Mouse (Mus musculus): ENCODE data around the gene Cdc25b. TPM values are rescaled to one million over a fixed set of nuclear protein-coding genes. Genes with fewer than 3 reads are reported as not detected.

Cdc25b gene
- polyA plus RNA-seq (2015; fragmentation: Nextera tagmentation; extraction: Ambion mirVana) = 52.3 and 59.1 TPM in 2 replicates

- Histone ChIP-seq H3K27me3 (no peaks in the 10 kb centered on the region), H3K9me3 (replicated peaks) (no peaks in the 10 kb centered on the region), H3K9ac (peak within 1 kb of the TSS; percentile 63), H3K4me2 (replicated peaks) (peak within 1 kb of the TSS; percentile 92), H3K36me3 (peaks cover 15% of the 10 kb centered on the region; the same call in 1 of the 2 replicates), H3K4me3 (replicated peaks) (peak within 1 kb of the TSS; percentile 70), H3K4me1 (peaks cover 40% of the 10 kb centered on the region), H3K27ac (replicated peaks) (peak within 1 kb of the TSS; percentile 78)
- under 1% methylated on average over 43 of the region's 43 CpGs for WGBS
- ATAC-seq (ENCODE audit: insufficient number of reproducible peaks, low FRiP score, low TSS enrichment, low read depth) = peak; percentile 91
Observed at GRCm38 (mm10) chr2:131186771-131187601, at the start of gene Cdc25b, which contains the start of gene Spef1. TSS of gene Cdc25b (plus strand) at chr2:131186949. TSS of gene Spef1 (minus strand) at chr2:131187282.

- Histone ChIP-seq H3K27me3 (no peaks in the 10 kb centered on the region), H3K4me3 (replicated peaks) (no peak overlapping the region), H3K9me3 (replicated peaks) (no peaks in the 10 kb centered on the region), H3K4me2 (replicated peaks) (no peak overlapping the region), H3K36me3 (peaks cover 59% of the 10 kb centered on the region), H3K9ac (no peak overlapping the region), H3K4me1 (peaks cover 5% of the 10 kb centered on the region; the same call in 1 of the 2 replicates), H3K27ac (replicated peaks) (no peak overlapping the region)
- 69% methylated on average over 4 of the region's 4 CpGs for WGBS
- no peak for ATAC-seq (ENCODE audit: insufficient number of reproducible peaks, low FRiP score, low TSS enrichment, low read depth)
Observed at GRCm38 (mm10) chr2:131138296-131138695, 48.5 kb upstream of the Cdc25b start.

DNA sequence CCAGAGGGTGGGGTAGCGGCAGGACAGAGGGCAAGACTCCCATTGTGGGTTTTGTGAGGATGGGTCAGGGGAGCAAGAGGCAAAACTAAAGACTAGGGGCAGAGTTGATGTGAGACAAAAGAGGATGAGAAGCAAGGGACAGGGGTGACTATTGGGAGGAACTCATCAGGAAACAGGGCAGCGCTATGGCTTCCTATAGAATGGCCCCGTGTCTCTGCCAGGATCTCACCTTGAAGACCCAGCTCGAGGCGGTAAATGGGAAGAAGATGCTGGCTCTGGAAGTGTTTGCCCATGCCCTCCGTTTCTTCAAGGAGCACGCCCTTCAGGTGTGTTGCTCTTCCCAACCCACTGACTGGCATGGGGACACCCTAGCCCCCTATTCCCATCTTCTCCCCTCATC, 48.0 kb upstream of the Cdc25b start:
- Histone ChIP-seq H3K4me2 (replicated peaks) (no peak overlapping the region), H3K27ac (replicated peaks) (no peak overlapping the region), H3K9me3 (replicated peaks) (no peaks in the 10 kb centered on the region), H3K36me3 (peaks cover 62% of the 10 kb centered on the region), H3K4me1 (peaks cover 5% of the 10 kb centered on the region; the same call in 1 of the 2 replicates), H3K9ac (no peak overlapping the region), H3K4me3 (replicated peaks) (no peak overlapping the region), H3K27me3 (no peaks in the 10 kb centered on the region)
- 93% methylated on average over 7 of the region's 7 CpGs for WGBS
- no peak for ATAC-seq (ENCODE audit: insufficient number of reproducible peaks, low FRiP score, low TSS enrichment, low read depth)

DNA sequence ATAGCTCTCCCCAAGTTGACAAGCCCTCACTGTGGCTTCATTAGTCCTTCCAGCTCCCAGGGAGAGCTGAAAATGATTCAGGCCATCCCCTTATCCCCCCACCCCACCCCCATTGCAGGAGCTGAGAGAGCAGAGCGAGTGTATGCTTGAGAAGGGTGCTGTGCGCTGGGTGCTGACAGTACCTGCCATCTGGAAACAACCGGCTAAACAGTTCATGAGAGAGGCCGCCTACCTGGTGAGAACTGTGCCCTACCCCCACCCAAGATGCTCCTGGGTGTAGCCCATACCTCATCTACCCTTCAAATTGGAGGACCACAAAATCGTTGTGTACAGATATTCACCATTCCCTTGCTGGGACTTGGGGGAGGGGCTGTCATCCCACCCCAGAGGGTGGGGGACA, 47.5 kb upstream of the Cdc25b start:
- Histone ChIP-seq H3K4me3 (replicated peaks) (no peak overlapping the region), H3K36me3 (peaks cover 60% of the 10 kb centered on the region), H3K27ac (replicated peaks) (no peak overlapping the region), H3K27me3 (no peaks in the 10 kb centered on the region), H3K4me2 (replicated peaks) (no peak overlapping the region), H3K9me3 (replicated peaks) (no peaks in the 10 kb centered on the region), H3K4me1 (peaks cover 5% of the 10 kb centered on the region; the same call in 1 of the 2 replicates), H3K9ac (no peak overlapping the region)
- 84% methylated on average over 5 of the region's 5 CpGs for WGBS
- ATAC-seq (ENCODE audit: insufficient number of reproducible peaks, low FRiP score, low TSS enrichment, low read depth) = no peak

GRCm38 (mm10) chr2:131139886-131140532, 46.7 kb upstream of the Cdc25b start:
- peaks cover 63% of the 10 kb centered on the region for H3K36me3 ChIP-seq
- no peaks in the 10 kb centered on the region for H3K9me3 ChIP-seq (replicated peaks)
- no peak overlapping the region for H3K27ac ChIP-seq (replicated peaks)
- 33% methylated on average over 5 of the region's 5 CpGs for WGBS
- peaks cover 5% of the 10 kb centered on the region; the same call in 1 of the 2 replicates for H3K4me1 ChIP-seq
- no peak overlapping the region for H3K4me2 ChIP-seq (replicated peaks)
- no peaks in the 10 kb centered on the region for H3K27me3 ChIP-seq
- no peak for ATAC-seq (ENCODE audit: insufficient number of reproducible peaks, low FRiP score, low TSS enrichment, low read depth)
- H3K9ac ChIP-seq = no peak overlapping the region
- no peak overlapping the region for H3K4me3 ChIP-seq (replicated peaks)

DNA sequence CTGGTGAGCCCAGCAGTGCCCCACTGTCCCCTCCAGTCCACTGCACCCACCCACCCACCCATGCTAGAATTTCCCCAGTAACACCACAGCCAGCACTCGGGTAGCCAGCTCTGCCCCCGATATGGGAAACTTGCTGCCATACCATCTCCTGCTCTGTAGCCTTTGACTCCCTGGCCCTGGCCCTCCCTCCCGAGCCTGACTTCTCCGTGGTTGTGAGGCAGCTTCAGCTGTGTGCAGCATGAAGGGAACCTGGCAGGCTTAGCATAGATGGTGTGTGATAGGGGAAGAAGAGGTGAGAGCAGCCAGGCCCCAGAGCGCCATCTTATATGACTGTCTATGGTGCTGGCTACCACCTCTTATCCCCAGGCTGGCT, 46.2 kb upstream of the Cdc25b start:
- no peak overlapping the region for H3K4me3 ChIP-seq (replicated peaks)
- no peak for ATAC-seq (ENCODE audit: insufficient number of reproducible peaks, low FRiP score, low TSS enrichment, low read depth)
- H3K9ac ChIP-seq = no peak overlapping the region
- H3K36me3 ChIP-seq = peaks cover 69% of the 10 kb centered on the region
- WGBS = 74% methylated on average over 5 of the region's 5 CpGs
- H3K27ac ChIP-seq (replicated peaks) = no peak overlapping the region
- H3K4me1 ChIP-seq = peaks cover 5% of the 10 kb centered on the region; the same call in 1 of the 2 replicates
- no peaks in the 10 kb centered on the region for H3K9me3 ChIP-seq (replicated peaks)
- H3K4me2 ChIP-seq (replicated peaks) = no peak overlapping the region
- H3K27me3 ChIP-seq = no peaks in the 10 kb centered on the region

DNA sequence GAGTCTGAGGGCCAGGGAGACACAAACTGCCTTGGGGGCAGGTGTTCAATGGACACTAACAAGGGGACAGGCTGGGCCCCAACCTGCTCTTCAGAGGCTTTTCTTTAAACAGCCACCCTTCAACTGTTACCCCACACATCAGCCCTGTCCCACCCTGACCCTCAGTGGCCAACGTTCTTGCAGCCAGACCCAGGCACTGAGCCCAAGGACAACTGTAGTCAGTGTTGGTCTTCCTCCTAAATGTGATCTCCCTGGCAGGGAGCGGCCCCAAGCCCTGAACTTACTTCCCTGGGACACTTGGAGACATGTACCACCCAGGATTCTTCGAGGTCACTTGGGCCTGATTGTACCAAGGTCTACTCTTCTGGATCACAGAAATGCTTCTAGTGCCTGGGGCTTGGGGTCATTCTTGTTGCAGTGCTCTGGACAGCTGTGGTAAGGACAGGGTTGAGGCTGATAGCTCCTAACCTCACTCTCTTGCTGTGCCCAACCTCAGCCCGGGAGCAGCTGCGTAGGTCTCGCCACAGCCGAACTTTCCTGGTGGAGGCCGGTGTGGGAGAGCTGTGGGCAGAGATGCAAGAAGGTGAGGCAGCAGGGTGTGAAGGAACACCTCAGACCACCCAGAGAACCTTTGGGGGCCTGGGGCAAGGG, 45.3 kb upstream of the Cdc25b start:
- Histone ChIP-seq H3K4me3 (replicated peaks) (no peak overlapping the region), H3K9me3 (replicated peaks) (no peaks in the 10 kb centered on the region), H3K4me2 (replicated peaks) (no peak overlapping the region), H3K27ac (replicated peaks) (no peak overlapping the region), H3K9ac (no peak overlapping the region), H3K27me3 (no peaks in the 10 kb centered on the region), H3K4me1 (peaks cover 5% of the 10 kb centered on the region; the same call in 1 of the 2 replicates), H3K36me3 (peaks cover 78% of the 10 kb centered on the region)
- WGBS = 90% methylated on average over 8 of the region's 8 CpGs
- ATAC-seq (ENCODE audit: insufficient number of reproducible peaks, low FRiP score, low TSS enrichment, low read depth) = no peak

GRCm38 (mm10) chr2:131142592-131142991, 44.2 kb upstream of the Cdc25b start:
- Histone ChIP-seq H3K4me2 (replicated peaks) (no peak overlapping the region), H3K9ac (no peak overlapping the region), H3K9me3 (replicated peaks) (no peaks in the 10 kb centered on the region), H3K36me3 (peaks cover 78% of the 10 kb centered on the region), H3K4me1 (peaks cover 5% of the 10 kb centered on the region; the same call in 1 of the 2 replicates), H3K27ac (replicated peaks) (no peak overlapping the region), H3K4me3 (replicated peaks) (no peak overlapping the region), H3K27me3 (no peaks in the 10 kb centered on the region)
- peak; percentile 50; the same call in 1 of the 2 replicates for ATAC-seq (ENCODE audit: insufficient number of reproducible peaks, low FRiP score, low TSS enrichment, low read depth)
- 32% methylated on average over 18 of the region's 18 CpGs for WGBS

DNA sequence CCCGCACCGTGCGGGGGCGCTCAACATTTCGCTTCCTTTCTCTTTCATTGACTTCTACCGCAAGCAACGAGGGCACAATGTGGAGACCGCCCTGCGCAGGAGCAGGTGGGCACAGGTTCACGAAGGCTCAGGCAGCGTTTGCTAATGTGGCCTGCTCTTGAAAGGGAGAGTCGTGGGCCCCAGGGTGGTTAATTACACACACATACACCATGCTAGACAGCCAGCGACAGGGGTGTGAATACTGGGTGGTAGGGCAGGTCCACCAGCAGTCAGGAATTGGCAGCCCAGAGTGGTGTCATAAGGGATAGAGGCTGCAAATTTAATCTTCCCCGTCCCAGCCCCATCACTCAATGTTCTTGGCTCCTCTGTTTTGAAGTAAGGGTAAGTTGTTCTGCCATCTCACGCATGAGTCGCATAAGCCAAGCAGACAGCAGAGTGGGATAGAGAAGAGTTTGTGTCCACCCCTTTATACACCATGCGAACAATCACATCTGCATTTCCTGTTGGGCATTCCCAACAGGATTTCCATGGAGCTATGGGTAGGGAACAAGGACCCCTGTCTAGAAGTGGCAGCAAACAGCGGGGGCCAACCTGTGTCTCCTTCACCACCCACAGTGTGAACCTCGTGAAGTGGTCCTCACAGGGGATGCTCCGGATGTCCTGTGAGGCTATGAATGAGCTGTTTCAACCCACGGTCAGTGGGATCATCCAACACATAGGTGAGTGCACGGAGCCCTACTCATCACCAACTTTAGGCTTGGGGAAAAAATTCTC, 43.6 kb upstream of the Cdc25b start:
- ATAC-seq (ENCODE audit: insufficient number of reproducible peaks, low FRiP score, low TSS enrichment, low read depth) = no peak
- Histone ChIP-seq H3K4me2 (replicated peaks) (no peak overlapping the region), H3K4me1 (peaks cover 5% of the 10 kb centered on the region; the same call in 1 of the 2 replicates), H3K4me3 (replicated peaks) (no peak overlapping the region), H3K9me3 (replicated peaks) (no peaks in the 10 kb centered on the region), H3K36me3 (peaks cover 79% of the 10 kb centered on the region), H3K27me3 (no peaks in the 10 kb centered on the region), H3K9ac (no peak overlapping the region), H3K27ac (replicated peaks) (no peak overlapping the region)
- 73% methylated on average over 22 of the region's 22 CpGs for WGBS

- Histone ChIP-seq H3K4me3 (replicated peaks) (no peak overlapping the region), H3K9ac (no peak overlapping the region), H3K4me2 (replicated peaks) (no peak overlapping the region), H3K27ac (replicated peaks) (no peak overlapping the region), H3K9me3 (replicated peaks) (no peaks in the 10 kb centered on the region), H3K4me1 (peaks cover 5% of the 10 kb centered on the region; the same call in 1 of the 2 replicates), H3K27me3 (no peaks in the 10 kb centered on the region), H3K36me3 (peaks cover 83% of the 10 kb centered on the region)
- WGBS = 68% methylated on average over 13 of the region's 13 CpGs
- ATAC-seq (ENCODE audit: insufficient number of reproducible peaks, low FRiP score, low TSS enrichment, low read depth) = no peak
Observed at GRCm38 (mm10) chr2:131145121-131145520, 41.6 kb upstream of the Cdc25b start.
